Mouse (Mus musculus): ENCODE data around the gene Mast4.

Mast4 gene

DNA sequence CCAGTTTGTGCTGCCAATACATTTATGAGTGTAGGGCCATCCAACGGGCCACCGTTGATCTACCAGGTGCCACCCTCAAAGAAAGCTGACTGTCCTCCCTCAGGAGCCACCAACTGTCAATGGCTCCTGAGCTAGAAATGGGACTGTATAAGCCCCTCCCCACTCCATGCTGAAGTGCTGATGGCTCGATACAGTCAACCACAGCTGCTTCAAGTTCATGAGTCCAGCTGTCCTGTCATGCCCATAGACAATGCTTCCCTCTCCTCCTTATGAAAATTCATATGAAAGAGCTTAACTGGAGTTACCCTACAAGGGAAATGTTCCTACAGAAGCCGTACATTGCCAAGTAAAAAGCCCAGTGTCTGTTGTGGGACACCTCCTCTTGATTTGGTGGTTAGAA lies 93.2 kb downstream of the Mast4 start:
- DNase-seq (ENCODE audit: low spot score in 2 of 2) = no peak

DNA sequence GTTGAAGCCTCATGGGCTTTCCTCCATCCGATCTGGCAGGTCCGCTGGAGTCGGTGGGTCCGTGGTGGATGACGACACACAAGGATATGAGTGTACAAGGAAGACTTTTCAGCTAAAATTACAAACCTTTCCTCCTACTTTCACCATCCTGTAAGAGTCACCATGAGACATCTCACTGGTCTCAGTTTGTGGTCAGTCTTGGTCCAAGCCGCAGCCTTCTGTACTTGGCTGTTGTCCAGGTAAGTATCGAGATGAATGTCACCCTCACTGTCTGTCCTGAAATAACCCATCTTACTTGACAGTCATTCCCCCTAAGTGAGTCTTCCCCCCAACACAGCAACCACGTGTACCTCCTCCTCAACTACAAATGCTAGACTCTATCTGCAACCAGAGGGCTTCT lies 94.6 kb downstream of the Mast4 start:
- no peak for DNase-seq (ENCODE audit: low spot score in 2 of 2)

DNA sequence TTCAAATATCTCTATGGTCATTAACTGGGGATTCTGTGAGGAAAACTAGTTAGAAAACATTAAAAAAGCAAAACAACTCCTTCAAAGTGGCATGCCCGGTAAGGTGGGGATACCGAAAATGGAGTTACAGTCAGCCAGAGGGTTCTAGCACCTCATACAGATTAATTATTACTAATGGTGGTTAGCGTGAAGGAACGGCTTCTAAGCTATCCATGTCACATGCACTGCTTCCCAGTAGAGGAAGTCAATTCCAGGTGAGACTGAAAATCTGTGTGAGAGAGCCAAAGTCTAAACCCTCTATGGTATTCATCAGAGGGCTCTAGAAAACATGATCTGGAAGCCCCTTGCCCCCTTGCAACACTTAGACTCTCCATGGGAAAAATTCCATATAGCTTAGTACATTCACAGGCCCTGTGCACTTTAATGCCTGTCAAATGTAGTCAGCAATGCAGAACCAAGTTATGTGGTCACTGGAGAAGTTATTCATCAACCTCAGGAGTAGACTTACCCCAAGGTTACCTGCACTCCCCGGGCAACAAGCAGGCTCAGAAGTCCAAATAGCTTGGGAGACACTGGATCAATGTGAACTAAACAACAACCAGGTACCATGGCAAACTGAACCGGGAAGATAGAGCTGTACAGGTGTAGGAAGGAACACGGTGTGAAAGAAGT lies 96.1 kb downstream of the Mast4 start:
- DNase-seq (ENCODE audit: low spot score in 2 of 2) = no peak

DNA sequence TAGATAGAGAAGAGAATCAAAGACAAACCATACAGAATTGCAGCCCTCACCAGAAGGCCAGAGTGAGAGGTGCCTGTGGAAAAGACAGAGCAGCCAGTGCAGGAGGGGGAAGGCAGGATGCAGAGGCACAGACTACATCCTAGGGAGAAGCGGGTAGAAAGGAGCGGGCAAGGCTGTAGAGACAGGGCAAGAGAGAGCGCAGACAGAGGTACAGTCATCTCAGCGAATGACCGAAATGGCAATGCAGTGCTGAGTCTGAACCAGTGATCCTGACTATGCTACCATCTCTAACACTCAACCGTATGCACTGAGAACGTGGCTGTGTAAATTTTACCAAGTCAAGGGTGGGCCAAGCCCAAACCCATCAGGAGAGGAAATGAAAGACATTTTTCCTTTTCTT lies 102.1 kb downstream of the Mast4 start:
- no peak for DNase-seq (ENCODE audit: low spot score in 2 of 2)

DNA sequence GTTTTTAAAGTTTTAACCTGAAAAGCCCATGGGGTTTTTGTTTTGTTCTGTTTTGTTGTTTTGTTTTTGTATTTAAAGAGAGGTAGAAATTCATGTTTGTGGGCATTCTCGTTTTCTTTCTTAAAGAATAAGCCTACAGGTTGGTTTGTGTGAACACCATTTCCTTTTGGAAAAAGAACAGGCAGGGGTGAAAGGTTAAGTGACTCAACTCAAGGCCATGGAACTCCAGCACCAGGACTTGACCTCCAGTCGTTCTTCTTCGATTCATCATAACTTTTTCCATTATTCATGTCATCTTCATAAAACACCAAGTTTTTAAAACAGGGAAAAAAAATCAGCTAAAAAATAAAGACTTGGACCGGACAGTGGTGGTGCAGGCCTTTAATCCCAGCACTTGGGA lies 105.2 kb downstream of the Mast4 start:
- no peak for DNase-seq (ENCODE audit: low spot score in 2 of 2)

DNA sequence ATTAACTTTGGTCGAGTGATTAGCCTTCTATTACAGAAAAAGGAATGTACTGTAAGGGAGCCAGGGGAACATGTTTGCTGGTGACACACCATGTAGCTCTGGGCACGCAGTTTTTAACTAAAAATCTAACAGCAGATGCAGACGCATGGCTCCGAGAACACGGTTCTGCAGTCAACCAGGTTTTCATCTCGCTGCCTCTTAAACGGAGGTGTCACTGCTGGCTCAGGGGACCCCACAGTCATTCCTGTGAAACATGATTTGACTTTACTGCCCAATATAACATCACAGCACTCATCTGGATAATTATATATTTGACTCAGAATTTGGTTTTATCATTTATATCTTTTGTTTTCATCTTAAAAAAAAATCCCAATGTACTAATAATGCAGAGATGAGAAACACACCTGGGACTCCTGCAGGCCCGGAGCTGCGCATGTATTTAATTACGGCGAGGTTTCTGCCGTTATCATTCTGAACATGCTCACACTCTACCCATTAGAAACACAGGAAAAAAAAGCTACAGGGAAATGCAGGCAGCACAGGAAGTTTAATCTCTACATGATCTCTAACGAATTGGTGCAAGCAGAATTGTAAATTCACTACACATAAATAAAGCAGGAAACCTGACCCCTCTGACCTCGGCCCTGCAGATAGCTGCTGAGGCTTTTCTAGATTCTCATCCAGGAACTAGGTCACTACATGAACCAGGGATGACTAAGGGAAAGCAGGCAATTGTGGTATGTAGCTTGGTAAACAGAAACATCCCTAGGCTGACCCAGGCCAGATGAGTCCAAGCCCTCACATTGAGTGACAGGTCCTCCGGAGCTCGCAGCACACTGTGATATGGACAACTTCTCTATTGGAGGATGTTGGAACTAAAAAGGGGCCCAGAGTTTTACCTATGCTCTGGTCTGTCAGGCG lies 108.1 kb downstream of the Mast4 start:
- DNase-seq (ENCODE audit: low spot score in 2 of 2) = no peak

DNA sequence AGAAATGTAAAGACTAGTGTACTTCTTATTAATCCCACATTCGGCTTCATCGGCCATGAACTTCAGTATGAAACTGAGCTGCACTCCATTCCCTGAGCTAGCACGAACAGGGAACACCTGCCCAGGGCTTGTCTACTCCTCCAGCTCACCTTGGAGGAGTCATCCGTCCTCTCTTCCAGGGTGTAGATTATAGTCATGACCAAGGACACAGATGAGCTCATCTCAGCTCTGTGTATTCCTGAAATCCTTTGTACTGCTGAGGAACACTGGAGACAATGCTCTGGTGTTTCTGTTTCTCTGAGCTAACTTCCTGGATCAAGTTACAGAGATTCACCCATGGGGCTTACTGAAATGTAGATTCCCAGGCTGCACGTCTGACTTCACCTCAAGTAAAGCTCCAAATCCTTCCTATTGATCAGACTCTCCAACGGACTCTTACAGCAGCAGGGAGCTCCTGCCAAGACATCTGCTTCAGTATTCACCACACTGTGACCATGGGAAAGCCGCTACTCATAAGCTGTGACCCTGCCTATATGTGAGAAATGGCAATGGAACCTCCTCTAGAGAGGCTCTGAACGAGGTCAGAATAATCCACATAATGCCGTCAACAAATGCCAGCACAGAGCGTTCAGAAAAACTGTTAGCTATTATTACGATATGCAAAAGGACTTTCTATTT lies 108.9 kb downstream of the Mast4 start:
- no peak for DNase-seq (ENCODE audit: low spot score in 2 of 2)

DNA sequence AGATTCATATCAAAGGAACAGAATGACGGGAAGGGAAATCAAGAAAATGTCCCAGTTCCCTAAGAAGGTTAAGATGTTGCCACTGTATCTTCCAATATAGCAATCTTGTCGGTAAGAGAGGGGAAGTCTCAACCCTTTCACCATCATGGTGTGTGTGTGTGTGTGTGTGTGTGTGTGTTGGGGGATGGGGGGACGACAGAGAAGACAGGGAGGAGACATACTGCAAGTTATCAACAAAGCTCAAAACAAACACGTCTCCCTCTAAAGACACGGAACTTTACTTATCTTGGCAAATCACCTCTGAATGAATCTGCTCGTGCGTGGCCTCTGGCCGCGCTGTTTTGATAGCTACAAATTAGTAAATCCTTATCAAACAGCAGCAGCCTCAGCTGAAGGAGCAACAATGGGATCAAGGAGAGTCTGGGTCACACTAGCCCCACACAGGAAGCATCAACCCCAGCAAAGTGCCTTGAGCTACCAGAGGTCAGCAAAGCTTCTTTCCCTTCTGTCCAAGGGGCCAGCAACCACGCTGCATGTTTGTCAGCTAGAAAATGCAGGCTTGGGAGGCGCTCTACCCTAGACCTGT lies 113.7 kb downstream of the Mast4 start:
- no peak for DNase-seq (ENCODE audit: low spot score in 2 of 2)

DNA sequence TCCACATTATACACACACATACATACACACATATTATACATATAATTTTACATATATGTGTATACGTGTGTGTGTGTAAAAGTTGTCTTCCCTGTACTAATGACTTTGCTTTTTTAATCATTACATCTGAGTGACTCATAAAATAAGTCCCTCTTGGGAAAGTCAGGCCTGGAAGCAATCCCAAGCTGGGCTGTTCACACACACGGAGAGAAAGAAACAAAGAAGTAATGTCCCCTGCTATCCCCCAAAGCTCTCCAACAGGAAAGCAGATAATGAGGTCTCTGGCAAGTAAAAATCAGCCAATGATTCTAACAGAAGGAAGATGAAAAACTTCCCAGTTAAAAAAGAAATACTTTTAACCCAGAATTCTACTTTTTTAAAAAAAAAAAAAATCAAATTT lies 114.3 kb downstream of the Mast4 start:
- no peak for DNase-seq (ENCODE audit: low spot score in 2 of 2)

DNA sequence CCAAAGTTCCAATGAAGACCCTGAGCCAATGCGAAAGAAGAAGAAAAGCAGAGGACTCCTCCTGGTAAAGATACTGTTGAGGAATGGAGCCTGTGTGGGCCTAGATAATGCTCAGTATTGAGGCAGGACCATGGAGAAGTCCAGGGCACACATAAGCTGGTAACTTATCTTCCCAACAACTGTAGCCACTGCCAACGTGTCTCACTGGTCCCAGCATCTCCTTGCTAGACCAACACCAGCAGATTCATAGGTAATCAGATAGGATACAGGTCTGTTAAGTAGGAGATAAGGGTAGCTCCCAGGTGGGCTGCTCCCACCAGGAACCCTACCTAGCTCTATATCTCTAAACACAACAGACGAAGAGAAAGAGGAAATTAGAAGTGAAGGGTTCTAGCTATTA lies 116.8 kb downstream of the Mast4 start:
- DNase-seq (ENCODE audit: low spot score in 2 of 2) = no peak

DNA sequence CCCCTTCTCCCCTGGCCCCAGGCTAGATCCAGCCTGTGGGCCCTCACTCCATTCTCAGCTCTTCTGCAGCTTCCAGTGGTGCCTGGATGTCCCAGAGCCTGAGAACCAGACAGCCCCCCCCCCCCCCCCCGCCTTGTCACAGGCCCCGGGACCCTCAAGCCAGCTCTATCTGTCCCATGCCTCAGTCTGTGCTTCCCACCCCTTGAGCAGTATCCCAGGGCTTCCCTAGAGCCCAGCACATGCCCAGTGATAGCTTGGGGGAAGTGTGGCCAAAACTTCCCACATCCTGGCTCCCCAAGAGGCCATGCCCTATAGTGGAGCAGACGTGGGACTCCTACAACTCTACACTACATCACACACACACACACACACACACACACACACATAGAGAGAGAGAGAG lies 119.8 kb downstream of the Mast4 start:
- no peak for DNase-seq (ENCODE audit: low spot score in 2 of 2)

DNA sequence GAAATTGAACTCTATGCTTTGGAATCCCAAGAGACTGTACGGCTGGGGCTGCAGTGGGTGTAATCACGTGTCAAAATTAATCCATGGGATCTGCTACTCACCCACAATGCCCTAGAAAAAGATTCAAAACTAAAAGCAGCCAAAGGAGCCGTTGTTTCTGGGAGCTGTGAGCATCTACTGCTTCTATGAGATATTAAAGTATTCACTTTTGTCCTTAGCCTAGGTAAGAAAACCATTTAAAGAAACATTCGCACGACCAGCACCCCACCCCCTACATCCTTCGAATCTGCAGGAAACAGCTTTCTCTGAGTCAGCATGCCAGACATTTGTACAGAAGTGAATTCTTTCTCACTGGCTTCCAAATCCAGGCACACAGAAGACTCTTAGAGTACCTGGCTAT lies 122.3 kb downstream of the Mast4 start:
- no peak for DNase-seq (ENCODE audit: low spot score in 2 of 2)

DNA sequence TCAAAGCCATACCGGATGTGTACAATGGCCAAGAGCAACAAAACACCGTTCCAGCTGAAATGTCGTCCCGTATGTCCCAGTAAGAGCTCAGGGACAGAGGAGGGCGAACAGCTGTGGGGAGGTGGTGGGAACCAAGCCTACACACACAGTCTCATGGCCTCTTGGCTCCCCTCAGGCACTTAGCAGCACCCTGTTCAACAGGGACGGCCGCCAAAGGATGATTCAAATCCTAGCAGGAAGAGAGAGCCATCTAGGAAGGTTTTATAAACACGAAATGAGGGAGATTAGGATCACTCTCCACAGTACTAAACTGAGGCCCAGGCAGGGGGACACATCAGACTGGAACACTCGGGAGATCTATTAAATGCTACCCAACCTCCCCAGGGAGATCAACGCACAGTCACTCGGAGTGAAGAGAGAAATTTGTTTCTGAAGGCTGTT lies 122.8 kb downstream of the Mast4 start:
- no peak for DNase-seq (ENCODE audit: low spot score in 2 of 2)

DNA sequence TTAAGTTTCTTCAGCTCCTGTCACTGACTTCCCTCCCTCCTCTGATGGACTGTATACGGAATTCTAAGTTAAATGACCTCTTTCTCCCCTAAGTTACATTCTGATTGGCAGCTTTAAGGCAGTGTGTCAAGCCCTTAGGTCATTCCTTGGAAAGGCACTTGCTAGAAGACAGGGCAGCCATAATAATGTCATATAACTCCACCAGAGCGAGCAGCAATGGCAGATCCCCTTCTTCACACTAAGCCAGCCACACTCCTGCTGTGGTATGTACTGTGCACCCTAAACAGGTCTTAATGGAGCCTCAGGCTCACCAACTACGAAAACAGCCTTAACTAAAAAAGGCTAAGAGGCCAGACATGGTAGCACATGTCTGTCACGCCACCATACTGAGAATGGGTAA lies 123.6 kb downstream of the Mast4 start:
- DNase-seq (ENCODE audit: low spot score in 2 of 2) = no peak

DNA sequence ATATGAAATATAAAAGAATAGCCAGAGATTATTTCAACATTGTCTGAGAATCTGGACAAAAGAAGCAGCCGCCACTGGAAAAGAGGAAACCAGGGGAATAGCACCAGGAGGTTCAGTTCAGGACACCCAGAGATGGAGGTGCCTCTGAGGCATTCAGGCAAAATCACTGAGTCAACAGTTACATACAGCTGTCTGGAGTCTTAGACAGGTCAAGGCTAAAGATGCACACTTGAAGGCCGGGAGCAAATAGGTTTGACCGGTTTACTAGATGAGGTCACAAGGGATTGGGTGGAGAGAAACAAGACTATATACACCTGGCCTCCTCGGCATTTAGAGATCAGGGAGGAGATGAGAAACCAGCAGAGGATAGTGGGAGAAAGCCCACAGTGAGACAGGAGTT lies 127.1 kb downstream of the Mast4 start:
- no peak for DNase-seq (ENCODE audit: low spot score in 2 of 2)

DNA sequence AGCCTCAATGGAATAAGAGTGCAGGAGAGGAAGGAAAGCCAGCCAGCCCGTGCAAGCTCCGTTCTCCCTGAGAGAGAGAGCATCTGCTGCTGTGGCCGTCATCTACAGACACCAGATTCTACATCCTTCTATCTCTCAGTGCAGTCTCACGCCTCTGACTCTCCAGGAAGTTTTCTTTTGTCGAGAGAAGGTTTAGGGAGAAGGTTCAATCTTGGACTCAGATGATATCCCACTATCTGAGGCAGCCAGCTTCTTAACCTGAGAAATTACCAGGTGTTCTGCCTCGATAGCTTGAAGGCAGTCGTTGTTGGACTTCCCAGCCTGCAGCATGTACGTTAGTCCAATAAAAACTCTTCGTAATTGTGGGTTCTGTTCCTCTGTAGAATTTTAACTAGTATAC lies 127.7 kb downstream of the Mast4 start:
- no peak for DNase-seq (ENCODE audit: low spot score in 2 of 2)

DNA sequence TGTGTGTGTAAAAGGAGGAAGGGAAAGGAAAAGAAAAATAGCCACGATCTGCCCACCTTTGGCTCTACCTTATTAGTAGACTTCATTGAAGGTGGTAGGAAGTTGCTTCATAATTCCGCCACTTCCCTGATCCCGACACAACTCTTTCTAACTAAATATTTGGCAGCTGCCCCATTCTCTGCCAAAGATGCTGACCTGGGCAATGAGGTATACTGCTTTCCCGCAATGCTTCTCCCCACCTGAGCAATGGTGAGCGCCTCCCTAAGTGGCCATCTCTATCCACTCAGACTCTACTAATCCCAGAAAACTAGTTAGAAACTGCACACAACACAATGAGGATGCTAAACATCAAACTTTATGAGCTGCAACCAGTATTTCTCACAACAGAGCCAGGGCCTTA lies 129.1 kb downstream of the Mast4 start:
- no peak for DNase-seq (ENCODE audit: low spot score in 2 of 2)

DNA sequence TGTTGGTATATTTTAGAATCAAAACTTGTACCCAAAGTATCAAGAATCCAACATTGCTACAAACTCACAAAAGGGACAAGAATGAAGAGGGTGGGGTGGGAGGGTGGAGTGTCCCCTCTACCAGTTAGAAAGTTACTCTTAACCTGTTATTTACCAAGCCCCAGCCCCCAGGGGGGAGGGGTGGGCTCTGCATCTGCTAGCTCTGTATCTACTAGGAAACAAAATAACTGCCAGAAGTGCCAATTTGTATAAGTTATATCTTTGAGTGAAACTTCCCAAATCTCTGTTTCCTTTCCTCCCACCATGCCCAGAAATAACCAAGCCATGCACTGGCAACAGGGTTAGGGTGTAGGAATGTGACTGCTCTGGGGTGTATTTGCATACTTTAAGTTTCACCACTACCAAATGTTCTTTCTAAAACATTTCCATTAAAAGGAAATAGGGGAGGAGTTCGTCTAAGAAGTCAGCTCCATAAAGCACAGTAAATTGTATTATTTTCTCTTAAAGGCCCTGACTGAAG lies 130.9 kb downstream of the Mast4 start:
- DNase-seq (ENCODE audit: low spot score in 2 of 2) = no peak

DNA sequence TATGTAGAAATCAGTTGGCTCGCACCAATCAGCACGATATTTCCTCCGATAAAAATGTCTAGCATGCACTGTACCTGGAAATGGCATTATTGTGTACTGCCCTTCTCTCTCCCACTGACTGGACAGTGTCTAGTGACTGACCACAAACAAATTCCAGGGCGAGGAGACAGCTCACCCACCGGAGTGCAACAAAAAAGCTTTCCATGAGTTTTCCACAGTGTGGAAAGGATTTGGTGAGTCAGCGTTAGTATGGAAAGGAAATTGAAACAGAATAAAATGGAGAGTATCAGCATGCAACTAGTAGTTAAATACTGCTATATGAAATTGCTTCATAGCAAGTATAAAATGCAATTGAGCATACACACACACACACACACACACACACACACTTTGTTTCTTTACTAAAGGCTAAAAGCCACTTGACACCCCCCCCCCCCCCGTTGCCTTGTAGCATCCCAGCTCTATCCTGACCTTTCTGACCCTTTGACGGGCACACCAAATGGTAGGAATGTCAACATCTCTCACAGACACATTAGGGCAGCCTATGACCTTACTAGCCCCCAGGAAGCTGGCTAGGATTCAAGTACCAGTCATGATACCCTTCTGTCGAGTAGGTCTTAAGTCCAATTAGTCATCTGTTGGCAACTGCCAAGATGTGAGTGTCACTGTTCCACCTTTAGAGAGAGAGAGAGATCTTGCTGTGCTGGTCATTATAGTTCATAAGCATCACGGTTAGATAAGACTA lies 133.1 kb downstream of the Mast4 start:
- no peak for DNase-seq (ENCODE audit: low spot score in 2 of 2)

DNA sequence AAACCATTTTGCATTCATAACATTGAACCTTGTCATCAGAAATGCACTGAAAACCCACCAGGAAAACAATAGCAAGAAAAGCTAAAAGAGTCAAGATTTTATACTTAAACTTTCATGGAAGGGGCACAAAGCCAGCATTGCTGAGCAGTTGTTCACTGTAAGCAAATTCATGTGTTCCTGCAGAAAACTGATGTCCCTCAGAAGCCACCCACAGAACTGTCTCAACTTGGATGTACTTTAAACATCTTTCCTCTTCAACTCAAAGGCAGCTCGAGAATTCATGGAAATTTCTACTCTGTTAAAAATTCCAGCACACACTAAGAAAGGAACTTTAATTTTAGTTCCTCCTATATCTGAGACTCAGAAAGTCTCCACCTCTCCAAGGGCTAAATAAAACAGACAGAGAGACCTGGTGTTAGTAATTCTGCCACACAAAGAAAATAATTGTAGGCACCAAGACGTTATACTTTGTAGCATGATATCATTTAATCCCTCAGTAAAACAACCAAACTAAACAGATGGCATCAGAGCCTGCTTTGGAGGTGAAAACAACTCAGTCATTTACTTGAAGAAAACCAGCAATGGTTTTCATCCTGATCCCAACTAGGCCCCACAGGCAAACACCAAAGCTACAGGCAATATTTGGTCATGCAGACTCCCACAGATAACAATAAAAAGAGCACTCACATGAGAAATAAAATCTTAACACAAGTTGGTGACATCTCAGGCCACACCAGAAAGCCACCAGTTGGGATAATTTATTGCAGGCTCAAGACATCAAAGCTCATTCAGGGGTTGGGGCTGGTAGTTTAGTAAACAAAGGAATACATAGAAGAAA lies 134.3 kb downstream of the Mast4 start:
- no peak for DNase-seq (ENCODE audit: low spot score in 2 of 2)

Data from spleen, postnatal 36 days (tissue).